Mouse (Mus musculus) cerebellum, adult 2 months (tissue): ENCODE results near the gene Rere. TPM values are rescaled to one million over a fixed set of nuclear protein-coding genes. Genes with fewer than 3 reads are reported as not detected.

Experiments
- DNase-seq, 2 experiments: peaks; one replicate each; pipeline ENCODE4 v3.0.0; 2021
- H3K27ac ChIP-seq: fragments of 200-500 bp; 2 replicates; pipeline ENCODE4 v1.5.1; 2012; ENCODE audit warnings: low read length, control low read depth, inconsistent platforms; ENCODE audit not compliant: insufficient read depth
- H3K27me3 ChIP-seq: fragments of 200-500 bp; 2 replicates; pipeline ENCODE4 v1.6.1; 2012; ENCODE audit warnings: inconsistent platforms, mild to moderate bottlenecking, low read length, moderate library complexity; ENCODE audit not compliant: control insufficient read depth, insufficient read depth
- H3K4me1 ChIP-seq: fragments of 200-500 bp; 2 replicates; pipeline ENCODE4 v1.6.1; 2011; ENCODE audit warnings: low read length; ENCODE audit not compliant: control insufficient read depth, insufficient read depth
- H3K4me3 ChIP-seq: fragments of 200-500 bp; replicated peaks from 2 replicates; pipeline ENCODE3; 2011; ENCODE audit warnings: mild to moderate bottlenecking, low read depth, low read length, control low read depth; ENCODE audit not compliant: insufficient read depth
- CTCF ChIP-seq: fragments of 200-500 bp; IDR thresholded peaks from 2 replicates; pipeline ENCODE4 v1.5.1; 2011; ENCODE audit warnings: low read depth, mild to moderate bottlenecking, control low read depth, low read length, moderate library complexity, borderline replicate concordance; ENCODE audit not compliant: insufficient read depth
- POLR2A ChIP-seq: fragments of 200-500 bp; IDR thresholded peaks from 2 replicates; pipeline ENCODE4 v1.6.1; 2011; ENCODE audit warnings: low read length, control low read depth, borderline replicate concordance; ENCODE audit not compliant: insufficient read depth
- WGBS: fragments of 180-500 bp; shearing (Covaris S2); methylation state at CpG from one replicate; pipeline ENCODE4 v1.1.7; 2018; 5-methylcytosine and 5-hydroxymethylcytosine counted together
- polyA plus RNA-seq: library from polyadenylated mRNA; depleted of rRNA; stranded (reverse); fragments of >200 nt; gene quantifications from 2 replicates; pipeline ENCODE4 v1.2.3, GENCODE M21; 2012

Gene Rere
- polyA plus RNA-seq, 1 experiment = 69.1 TPM

GRCm38 (mm10) chr4:150238433-150239086 is 42.9 kb upstream of the Rere start:
- DNase-seq = peak in 1 of 2 experiments; percentile 50
- TF ChIP-seq POLR2A (no peak), CTCF (no peak)
- no peaks in the 10 kb centered on the region for H3K27me3 ChIP-seq
- WGBS = 8% methylated on average over 3 of the region's 3 CpGs
- peaks cover 14% of the 10 kb centered on the region for H3K4me1 ChIP-seq
- no peak overlapping the region for H3K27ac ChIP-seq
- H3K4me3 ChIP-seq = peak overlapping the region; percentile 75

- Histone ChIP-seq H3K4me3 (peak overlapping the region; percentile 15), H3K27ac (no peak overlapping the region), H3K27me3 (no peaks in the 10 kb centered on the region), H3K4me1 (peaks cover 14% of the 10 kb centered on the region)
- 52% methylated on average over 5 of the region's 5 CpGs for WGBS
- no peak for DNase-seq
- no peak for TF ChIP-seq CTCF
- TF ChIP-seq POLR2A = no peak
Observed at GRCm38 (mm10) chr4:150239087-150239480, 42.4 kb upstream of the Rere start.

- no peak overlapping the region for H3K4me3 ChIP-seq
- no peak for TF ChIP-seq POLR2A
- no peak for TF ChIP-seq CTCF
- H3K27ac ChIP-seq = no peak overlapping the region
- whole genome bisulfite sequencing = 63% methylated on average over 6 of the region's 6 CpGs
- H3K4me1 ChIP-seq = peaks cover 14% of the 10 kb centered on the region
- H3K27me3 ChIP-seq = no peaks in the 10 kb centered on the region
- no peak for DNase-seq
Observed at GRCm38 (mm10) chr4:150239503-150239902, 41.9 kb upstream of the Rere start.

- H3K4me1 ChIP-seq = peaks cover 14% of the 10 kb centered on the region
Observed at GRCm38 (mm10) chr4:150239951-150240368, 41.5 kb upstream of the Rere start.

GRCm38 (mm10) chr4:150240381-150240886 is 41.0 kb upstream of the Rere start:
- 17% methylated on average over 1 of the region's 1 CpGs for WGBS
- Histone ChIP-seq H3K4me1 (peaks cover 14% of the 10 kb centered on the region), H3K27me3 (no peaks in the 10 kb centered on the region), H3K4me3 (no peak overlapping the region), H3K27ac (no peak overlapping the region)
- TF ChIP-seq CTCF = no peak
- TF ChIP-seq POLR2A = no peak
- no peak for DNase-seq

More at GRCm38 (mm10) chr4:150239951-150240368, 41.5 kb upstream of the Rere start:
- 12% methylated on average over 6 of the region's 6 CpGs for WGBS
- no peak overlapping the region for H3K27ac ChIP-seq
- TF ChIP-seq CTCF (peak; percentile 89), POLR2A (no peak)
- no peaks in the 10 kb centered on the region for H3K27me3 ChIP-seq
- DNase-seq = peak; percentile 77 to 87
- peak overlapping the region; percentile 34 for H3K4me3 ChIP-seq

GRCm38 (mm10) chr4:150241708-150242107 is 39.7 kb upstream of the Rere start:
- H3K4me3 ChIP-seq = no peak overlapping the region
- 39% methylated on average over 4 of the region's 4 CpGs for WGBS
- H3K4me1 ChIP-seq = peaks cover 14% of the 10 kb centered on the region
- H3K27ac ChIP-seq = no peak overlapping the region
- no peaks in the 10 kb centered on the region for H3K27me3 ChIP-seq
- DNase-seq = no peak
- TF ChIP-seq CTCF = no peak
- no peak for TF ChIP-seq POLR2A

- TF ChIP-seq POLR2A = no peak
- no peak for TF ChIP-seq CTCF
- no peak overlapping the region for H3K4me3 ChIP-seq
- H3K27me3 ChIP-seq = no peaks in the 10 kb centered on the region
- DNase-seq = no peak
- 82% methylated on average over 5 of the region's 5 CpGs for WGBS
- peaks cover 14% of the 10 kb centered on the region for H3K4me1 ChIP-seq
- H3K27ac ChIP-seq = no peak overlapping the region
Observed at GRCm38 (mm10) chr4:150242745-150243144, 38.7 kb upstream of the Rere start.

- DNase-seq = no peak
- Histone ChIP-seq H3K4me3 (no peak overlapping the region), H3K4me1 (peaks cover 16% of the 10 kb centered on the region), H3K27me3 (no peaks in the 10 kb centered on the region), H3K27ac (no peak overlapping the region)
- WGBS = 50% methylated on average over 2 of the region's 2 CpGs
- no peak for TF ChIP-seq POLR2A
- TF ChIP-seq CTCF = no peak
Observed at GRCm38 (mm10) chr4:150245876-150246275, 35.6 kb upstream of the Rere start.

GRCm38 (mm10) chr4:150248009-150248408 is 33.4 kb upstream of the Rere start:
- no peak for TF ChIP-seq POLR2A
- peak; percentile 99 for TF ChIP-seq CTCF
- Histone ChIP-seq H3K4me3 (no peak overlapping the region), H3K27me3 (no peaks in the 10 kb centered on the region), H3K27ac (no peak overlapping the region), H3K4me1 (peaks cover 7% of the 10 kb centered on the region)
- WGBS = 22% methylated on average over 5 of the region's 5 CpGs
- peak; percentile 77 to 79 for DNase-seq
